Mouse (Mus musculus) liver (tissue): ENCODE data around the gene Il10.

Source experiments
- DNase-seq: peaks from one replicate; pipeline ENCODE4 v3.0.0-alpha.2; 2020; ENCODE audit warnings: mixed read lengths

Gene Il10

GRCm38 (mm10) chr1:131050011-131050410 is 30.4 kb downstream of the Il10 start:
- no peak for DNase-seq

- DNase-seq: no peak
Observed at GRCm38 (mm10) chr1:131050617-131051016, 31.0 kb downstream of the Il10 start.

GRCm38 (mm10) chr1:131051073-131051472 is 31.4 kb downstream of the Il10 start:
- no peak for DNase-seq

- DNase-seq: peak; percentile 45
Observed at GRCm38 (mm10) chr1:131053239-131053638, 33.6 kb downstream of the Il10 start.

- DNase-seq: no peak
Observed at GRCm38 (mm10) chr1:131053656-131054055, 34.0 kb downstream of the Il10 start.

- no peak for DNase-seq
Observed at GRCm38 (mm10) chr1:131054251-131054650, 34.6 kb downstream of the Il10 start.

GRCm38 (mm10) chr1:131058431-131058830 is 38.8 kb downstream of the Il10 start:
- DNase-seq: no peak

- DNase-seq: no peak
Observed at GRCm38 (mm10) chr1:131059411-131059810, 39.8 kb downstream of the Il10 start.

GRCm38 (mm10) chr1:131059841-131060240 is 40.2 kb downstream of the Il10 start:
- no peak for DNase-seq

- peak; percentile 53 for DNase-seq
Observed at GRCm38 (mm10) chr1:131060290-131061253, 40.9 kb downstream of the Il10 start.

GRCm38 (mm10) chr1:131061740-131062254 is 42.2 kb downstream of the Il10 start:
- DNase-seq: no peak

GRCm38 (mm10) chr1:131062821-131063220 is 43.2 kb downstream of the Il10 start:
- DNase-seq: no peak

GRCm38 (mm10) chr1:131064202-131064601 is 44.6 kb downstream of the Il10 start:
- peak; percentile 39 for DNase-seq

GRCm38 (mm10) chr1:131068011-131068727 is 48.5 kb downstream of the Il10 start:
- peak; percentile 75 for DNase-seq

GRCm38 (mm10) chr1:131069010-131069409 is 49.4 kb downstream of the Il10 start:
- DNase-seq: no peak

- DNase-seq: no peak
Observed at GRCm38 (mm10) chr1:131072376-131072990, 52.8 kb downstream of the Il10 start.

- no peak for DNase-seq
Observed at GRCm38 (mm10) chr1:131074524-131074938, 54.9 kb downstream of the Il10 start.
